Mouse (Mus musculus) T-helper 17 cell (primary cell): ENCODE results near the gene Ppp1r12a.

Experiments used
- in situ Hi-C, 2 experiments: fragments of 300-600 bp; cut with MboI, MseI; formaldehyde crosslinking; loops; 1 replicate in 1 of 2; 2 replicates in 1 of 2; pipeline ENCODE4 v1.15.1; 2025; ENCODE audit warnings: high pct_unique_total_duplicates in 2 of 2

Gene Ppp1r12a

DNA sequence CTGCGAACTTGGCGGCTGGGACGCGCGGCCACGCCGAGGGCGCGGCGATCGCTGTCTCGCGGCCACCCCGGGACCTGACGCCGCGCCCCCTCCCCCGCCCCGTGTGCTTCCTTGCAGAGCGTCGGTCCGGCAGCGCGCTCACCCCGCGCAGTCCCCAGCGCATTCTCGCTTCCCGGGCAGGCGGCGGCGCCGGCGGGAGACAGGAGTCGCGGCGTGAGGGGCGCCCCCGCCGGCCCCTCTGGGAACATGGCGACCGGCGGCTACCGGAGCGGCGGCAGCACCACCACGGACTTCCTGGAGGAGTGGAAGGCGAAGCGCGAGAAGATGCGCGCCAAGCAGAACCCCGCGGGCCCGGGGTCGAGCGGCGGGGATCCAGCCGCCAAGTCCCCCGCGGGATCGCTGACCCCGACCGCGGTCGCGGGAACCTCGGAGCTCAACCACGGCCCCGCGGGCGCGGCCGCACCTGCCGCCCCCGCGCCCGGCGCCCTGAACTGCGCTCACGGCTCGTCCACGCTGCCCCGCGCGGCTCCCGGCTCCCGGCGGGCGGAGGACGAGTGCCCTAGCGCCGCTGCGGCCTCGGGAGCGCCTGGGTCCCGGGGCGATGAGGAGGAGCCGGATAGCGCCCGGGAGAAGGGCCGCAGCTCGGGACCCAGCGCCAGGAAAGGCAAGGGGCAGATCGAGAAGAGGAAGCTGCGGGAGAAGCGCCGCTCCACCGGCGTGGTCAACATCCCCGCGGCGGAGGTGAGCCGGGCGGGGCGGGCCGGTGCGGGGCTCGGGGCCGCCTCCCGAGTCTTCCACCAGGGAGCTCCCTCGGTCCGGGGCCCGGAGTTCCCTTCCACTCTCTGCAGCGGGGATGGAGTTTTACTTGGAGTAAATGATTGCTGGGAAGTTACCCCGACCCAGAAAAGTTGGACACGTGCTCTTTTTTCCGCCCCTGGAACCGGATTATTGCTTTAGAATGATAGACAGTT lies 170.9 kb downstream of the Ppp1r12a start:
- in situ Hi-C loops, result no loop called here

DNA sequence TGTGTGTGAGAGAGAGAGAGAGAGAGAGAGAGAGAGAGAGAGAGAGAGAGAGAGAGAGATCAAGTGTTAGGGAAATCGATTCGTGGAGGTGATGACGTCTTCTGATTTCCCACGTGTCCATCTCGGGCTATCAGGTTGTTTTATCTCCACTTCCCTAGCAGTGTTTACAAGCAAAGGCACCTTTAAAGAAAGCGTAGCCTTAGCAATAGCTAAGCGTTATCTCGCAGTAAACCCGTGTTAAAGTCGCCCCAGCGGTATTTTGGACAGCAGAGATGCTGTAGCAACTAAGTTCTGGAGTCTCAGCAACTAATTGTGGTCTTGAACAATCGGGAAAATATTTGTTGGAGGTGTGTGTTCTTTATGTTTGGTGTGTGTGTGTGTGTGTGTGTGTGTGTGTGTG lies 171.6 kb downstream of the Ppp1r12a start:
- in situ Hi-C loops, result no loop called here
